Mouse (Mus musculus) lung, postnatal 0 days (tissue): ENCODE data around the gene Cfap206. TPM values are rescaled to one million over a fixed set of nuclear protein-coding genes. Genes with fewer than 3 reads are reported as not detected.

Source experiments
- ATAC-seq: fragments of 200-750 bp; cut with Nextera tagmentation; 2 replicates; pipeline ENCODE4 v1.8.0; 2017; ENCODE audit warnings: moderate library complexity
- DNase-seq: peaks from one replicate; pipeline ENCODE4 v3.0.0-alpha.2; 2016; ENCODE audit warnings: low spot score
- H3K27ac ChIP-seq: fragments of 300-500 bp; sonication (generic); 2 replicates; pipeline ENCODE4 v1.5.1; 2014; ENCODE audit warnings: antibody characterized with exemption, mild to moderate bottlenecking, low read length, mixed read lengths
- H3K27me3 ChIP-seq: fragments of 300-500 bp; sonication (generic); replicated peaks from 2 replicates; pipeline ENCODE4 v1.6.1; 2014; ENCODE audit warnings: low read length, mixed read lengths; ENCODE audit not compliant: insufficient read depth
- H3K36me3 ChIP-seq: fragments of 300-500 bp; sonication (generic); 2 replicates; pipeline ENCODE4 v1.6.1; 2014; ENCODE audit warnings: low read length, mixed read lengths; ENCODE audit not compliant: insufficient read depth
- H3K4me1 ChIP-seq: fragments of 300-500 bp; sonication (generic); 2 replicates; pipeline ENCODE4 v1.6.1; 2014; ENCODE audit warnings: antibody characterized with exemption, low read depth, low read length, mixed read lengths; ENCODE audit not compliant: insufficient read depth
- H3K4me2 ChIP-seq: fragments of 300-500 bp; sonication (generic); replicated peaks from 2 replicates; pipeline ENCODE4 v1.6.1; 2014; ENCODE audit warnings: low read depth, mild to moderate bottlenecking, low read length, moderate library complexity, mixed read lengths
- H3K4me3 ChIP-seq: fragments of 300-500 bp; sonication (generic); 2 replicates; pipeline ENCODE4 v1.5.1; 2014; ENCODE audit warnings: low read depth, low read length
- H3K9ac ChIP-seq: fragments of 300-500 bp; sonication (generic); replicated peaks from 2 replicates; pipeline ENCODE4 v1.6.1; 2014; ENCODE audit warnings: low read depth, mild to moderate bottlenecking
- H3K9me3 ChIP-seq: fragments of 300-500 bp; sonication (generic); 2 replicates; pipeline ENCODE4 v1.6.1; 2016; ENCODE audit warnings: low read length, mixed read lengths
- CTCF ChIP-seq: IDR thresholded peaks from 2 replicates; pipeline ENCODE4 v1.5.1; 2016; ENCODE audit warnings: antibody characterized with exemption, mild to moderate bottlenecking
- EP300 ChIP-seq: IDR thresholded peaks from 2 replicates; pipeline ENCODE4 v1.6.1; 2016; ENCODE audit warnings: antibody characterized with exemption, mild to moderate bottlenecking, control low read depth
- WGBS: fragments of 180-500 bp; shearing (Covaris S2); extraction: QIAGEN DNeasy Blood & Tissue Kit; methylation state at CpG from one replicate; pipeline ENCODE4 v1.1.7; 2014; 5-methylcytosine and 5-hydroxymethylcytosine counted together
- polyA plus RNA-seq: library from polyadenylated mRNA; unstranded; fragments of >200 nt; fragmentation: Nextera tagmentation; extraction: Ambion mirVana; gene quantifications from 2 replicates; pipeline ENCODE4 v1.2.1, GENCODE M21; 2015

The Cfap206 gene
- 11.9 and 14.5 TPM in 2 replicates for polyA plus RNA-seq

GRCm38 (mm10) chr4:34729851-34730341 is at the start of gene Cfap206:
Cfap206 (minus strand) TSS chr4:34730206.
- peak within 1 kb of the TSS; percentile 34 for H3K4me3 ChIP-seq
- peak; percentile 81 for DNase-seq
- H3K4me1 ChIP-seq, result no peaks in the 10 kb centered on the region
- under 1% methylated on average over 38 of the region's 38 CpGs for WGBS
- H3K27me3 ChIP-seq, result no peaks in the 10 kb centered on the region
- ATAC-seq, result peak; percentile 99
- H3K4me2 ChIP-seq, result peak within 1 kb of the TSS; percentile 59
- TF ChIP-seq EP300, result no peak
- no peak for TF ChIP-seq CTCF
- H3K36me3 ChIP-seq, result no peaks in the 10 kb centered on the region
- no peaks in the 10 kb centered on the region for H3K9me3 ChIP-seq
- H3K27ac ChIP-seq, result no peak within 1 kb of the TSS
- no peak within 1 kb of the TSS for H3K9ac ChIP-seq

- Histone ChIP-seq H3K4me2 (peak within 1 kb of the TSS; percentile 53), H3K27ac (peak within 1 kb of the TSS; percentile 72), H3K4me3 (peak within 1 kb of the TSS; percentile 54), H3K9me3 (no peaks in the 10 kb centered on the region), H3K4me1 (no peaks in the 10 kb centered on the region), H3K9ac (peak within 1 kb of the TSS; percentile 41), H3K36me3 (no peaks in the 10 kb centered on the region), H3K27me3 (no peaks in the 10 kb centered on the region)
- ATAC-seq (peak; percentile 98), DNase-seq (peak; percentile 95)
- TF ChIP-seq CTCF, result peak; percentile 95
- TF ChIP-seq EP300, result no peak; the same call in 1 of the 2 replicates
- WGBS, result 4% methylated on average over 40 of the region's 40 CpGs
Observed at GRCm38 (mm10) chr4:34777677-34778527, 47.9 kb upstream of the Cfap206 start, which contains the start of gene Smim8. Smim8 (minus strand) TSS chr4:34778423.

GRCm38 (mm10) chr4:34771652-34772371 is 41.8 kb upstream of the Cfap206 start:
- TF ChIP-seq EP300 (no peak), CTCF (no peak)

GRCm38 (mm10) chr4:34756163-34756562 is 26.2 kb upstream of the Cfap206 start, which contains the start of gene Gm136:
Gm136 (minus strand) TSS chr4:34756263.
- Histone ChIP-seq H3K9ac (no peak within 1 kb of the TSS), H3K9me3 (no peaks in the 10 kb centered on the region), H3K36me3 (no peaks in the 10 kb centered on the region), H3K4me2 (no peak within 1 kb of the TSS), H3K4me3 (no peak within 1 kb of the TSS), H3K27me3 (no peaks in the 10 kb centered on the region), H3K27ac (no peak within 1 kb of the TSS), H3K4me1 (no peaks in the 10 kb centered on the region)
- no peak for ATAC-seq
- TF ChIP-seq CTCF (no peak), EP300 (no peak)
- WGBS, result 79% methylated on average over 1 of the region's 1 CpGs
- no peak for DNase-seq

More at GRCm38 (mm10) chr4:34771652-34772371, 41.8 kb upstream of the Cfap206 start:
- no peak overlapping the region for H3K4me3 ChIP-seq
- no peaks in the 10 kb centered on the region for H3K9me3 ChIP-seq
- DNase-seq, result peak; percentile 23
- H3K4me1 ChIP-seq, result no peaks in the 10 kb centered on the region
- WGBS, result 27% methylated on average over 8 of the region's 8 CpGs
- H3K4me2 ChIP-seq, result no peak overlapping the region
- no peak overlapping the region for H3K9ac ChIP-seq
- H3K27me3 ChIP-seq, result no peaks in the 10 kb centered on the region
- H3K27ac ChIP-seq, result no peak overlapping the region
- no peak for ATAC-seq
- H3K36me3 ChIP-seq, result no peaks in the 10 kb centered on the region

- Histone ChIP-seq H3K9me3 (no peaks in the 10 kb centered on the region), H3K27me3 (no peaks in the 10 kb centered on the region), H3K4me3 (no peak overlapping the region), H3K4me1 (no peaks in the 10 kb centered on the region), H3K27ac (no peak overlapping the region), H3K9ac (no peak overlapping the region), H3K4me2 (no peak overlapping the region), H3K36me3 (no peaks in the 10 kb centered on the region)
- TF ChIP-seq CTCF (no peak), EP300 (no peak)
- peak; percentile 16 for DNase-seq
- ATAC-seq, result no peak
- WGBS, result 27% methylated on average over 6 of the region's 6 CpGs
Observed at GRCm38 (mm10) chr4:34749236-34749635, 19.2 kb upstream of the Cfap206 start.

GRCm38 (mm10) chr4:34734461-34734860 is 4.5 kb upstream of the Cfap206 start:
- WGBS, result 76% methylated on average over 3 of the region's 3 CpGs
- Histone ChIP-seq H3K9me3 (no peaks in the 10 kb centered on the region), H3K4me2 (no peak overlapping the region), H3K4me3 (no peak overlapping the region), H3K36me3 (no peaks in the 10 kb centered on the region), H3K9ac (no peak overlapping the region), H3K4me1 (no peaks in the 10 kb centered on the region), H3K27me3 (no peaks in the 10 kb centered on the region), H3K27ac (no peak overlapping the region)
- no peak for TF ChIP-seq EP300
- no peak for TF ChIP-seq CTCF
- no peak for DNase-seq
- no peak for ATAC-seq
